ENCODE assay signal across 17 mouse cellular contexts in the genomic region with DNA sequence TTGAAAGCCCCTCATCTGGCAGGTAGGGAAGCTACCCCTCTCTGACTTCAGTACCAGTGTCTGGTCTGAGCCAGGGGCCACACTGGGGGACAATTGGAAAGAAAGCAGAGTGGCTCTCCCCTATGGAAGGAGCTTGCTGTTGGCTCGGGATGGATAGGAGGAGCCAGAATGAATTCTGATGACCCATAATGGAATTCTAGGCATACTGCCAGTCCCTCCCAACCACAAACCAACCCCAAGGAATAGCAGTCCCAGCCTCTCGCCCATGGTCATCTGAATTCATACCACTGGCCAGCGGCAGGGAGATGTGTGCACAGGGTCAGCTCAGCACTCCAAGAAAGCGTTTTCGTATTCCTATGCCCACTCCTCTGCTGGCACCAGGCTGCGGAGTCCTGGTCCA.
"Had no signal": no experiment of that assay in that cellular context is flagged by ENCODE, and none has a peak within 500 bp of the region (broad histone marks: within the 10 kb centered on the region; RNA-seq: fewer than 3 reads in every experiment).

No protein-coding gene starts in this region.

- H3K27ac ChIP-seq: kidney, postnatal 0 days; liver, embryonic 13.5 days; lung, embryonic 15.5 days; midbrain, embryonic 15.5 days; neural tube, embryonic 13.5 days; stomach, postnatal 0 days had no signal

- H3K4me1 ChIP-seq: liver, embryonic 13.5 days; lung, embryonic 15.5 days; megakaryocyte, embryonic 14.5 days had no signal

- H3K4me2 ChIP-seq: liver, embryonic 13.5 days; lung, embryonic 15.5 days; midbrain, embryonic 11.5 days; midbrain, embryonic 15.5 days; neural tube, embryonic 13.5 days had no signal

- DNase-seq: kidney, adult 18-20 months; kidney, postnatal 25 days; liver, embryonic 13.5 days; lung, postnatal 10 days; lung, postnatal 36 days; thymus, adult 2 months; thymus, postnatal 14 days; thymus, postnatal 4 days had no signal

- ATAC-seq: intestine, embryonic 16.5 days; midbrain, embryonic 15.5 days had no signal

- H3K27me3 ChIP-seq: liver, embryonic 13.5 days; lung, embryonic 15.5 days; megakaryocyte, embryonic 14.5 days; midbrain, embryonic 15.5 days; neural tube, embryonic 13.5 days had no signal

- H3K9ac ChIP-seq: liver, embryonic 13.5 days; lung, embryonic 15.5 days; midbrain, embryonic 15.5 days; neural tube, embryonic 13.5 days had no signal

- H3K4me3 ChIP-seq: liver, embryonic 13.5 days; lung, embryonic 15.5 days; megakaryocyte, embryonic 14.5 days; midbrain, embryonic 15.5 days; myocyte; neural tube, embryonic 13.5 days had no signal

- H3K36me3 ChIP-seq: liver, embryonic 13.5 days; lung, embryonic 15.5 days; midbrain, embryonic 15.5 days; neural tube, embryonic 13.5 days had no signal

- H3K9me3 ChIP-seq: liver, embryonic 13.5 days; lung, embryonic 15.5 days; midbrain, embryonic 15.5 days; neural tube, embryonic 13.5 days had no signal
